Mouse (Mus musculus) limb, embryonic 12.5 days (tissue): Measurements from ENCODE around the gene Igfbp4. TPM values are rescaled to one million over a fixed set of nuclear protein-coding genes. Genes with fewer than 3 reads are reported as not detected.
A peak's percentile ranks its signal among the peaks of the same experiment; 100 is the strongest.

ENCODE experiments used
- ATAC-seq: fragments of 200-750 bp; cut with Nextera tagmentation; 2 replicates; pipeline ENCODE4 v1.8.0; 2017; ENCODE audit warnings: low read depth, moderate TSS enrichment; ENCODE audit not compliant: insufficient number of reproducible peaks, insufficient read depth, low FRiP score, low TSS enrichment
- H3K27ac ChIP-seq: fragments of 300-500 bp; sonication (generic); 2 replicates; pipeline ENCODE4 v1.5.1; 2016; ENCODE audit warnings: mild to moderate bottlenecking, moderate library complexity
- H3K27me3 ChIP-seq: fragments of 300-500 bp; sonication (generic); 2 replicates; pipeline ENCODE4 v1.6.1; 2016; ENCODE audit warnings: mild to moderate bottlenecking, moderate library complexity
- H3K36me3 ChIP-seq: fragments of 300-500 bp; sonication (generic); 2 replicates; pipeline ENCODE4 v1.6.1; 2016; ENCODE audit warnings: mild to moderate bottlenecking, moderate library complexity
- H3K4me1 ChIP-seq: fragments of 300-500 bp; sonication (generic); replicated peaks from 2 replicates; pipeline ENCODE4 v1.6.1; 2016
- H3K4me2 ChIP-seq: fragments of 300-500 bp; sonication (generic); 2 replicates; pipeline ENCODE4 v1.6.1; 2016; ENCODE audit warnings: mild to moderate bottlenecking, moderate library complexity
- H3K4me3 ChIP-seq: fragments of 300-500 bp; sonication (generic); replicated peaks from 2 replicates; pipeline ENCODE4 v1.5.1; 2016; ENCODE audit warnings: mild to moderate bottlenecking
- H3K9ac ChIP-seq: fragments of 300-500 bp; sonication (generic); replicated peaks from 2 replicates; pipeline ENCODE4 v1.6.1; 2016; ENCODE audit warnings: mild to moderate bottlenecking, moderate library complexity
- H3K9me3 ChIP-seq: fragments of 300-500 bp; sonication (generic); 2 replicates; pipeline ENCODE4 v1.6.1; 2016; ENCODE audit warnings: mild to moderate bottlenecking, moderate library complexity
- WGBS: fragments of 180-500 bp; shearing (Covaris S2); methylation state at CpG from one replicate; pipeline ENCODE4 v1.1.7; 2016; 5-methylcytosine and 5-hydroxymethylcytosine counted together
- polyA plus RNA-seq: library from polyadenylated mRNA; unstranded; fragments of >200 nt; fragmentation: Nextera tagmentation; extraction: Ambion mirVana; gene quantifications from 2 replicates; pipeline ENCODE4 v1.2.1, GENCODE M21; 2016

The Igfbp4 gene
- polyA plus RNA-seq, 1 experiment from 2014 or later, result 1,115 TPM

DNA sequence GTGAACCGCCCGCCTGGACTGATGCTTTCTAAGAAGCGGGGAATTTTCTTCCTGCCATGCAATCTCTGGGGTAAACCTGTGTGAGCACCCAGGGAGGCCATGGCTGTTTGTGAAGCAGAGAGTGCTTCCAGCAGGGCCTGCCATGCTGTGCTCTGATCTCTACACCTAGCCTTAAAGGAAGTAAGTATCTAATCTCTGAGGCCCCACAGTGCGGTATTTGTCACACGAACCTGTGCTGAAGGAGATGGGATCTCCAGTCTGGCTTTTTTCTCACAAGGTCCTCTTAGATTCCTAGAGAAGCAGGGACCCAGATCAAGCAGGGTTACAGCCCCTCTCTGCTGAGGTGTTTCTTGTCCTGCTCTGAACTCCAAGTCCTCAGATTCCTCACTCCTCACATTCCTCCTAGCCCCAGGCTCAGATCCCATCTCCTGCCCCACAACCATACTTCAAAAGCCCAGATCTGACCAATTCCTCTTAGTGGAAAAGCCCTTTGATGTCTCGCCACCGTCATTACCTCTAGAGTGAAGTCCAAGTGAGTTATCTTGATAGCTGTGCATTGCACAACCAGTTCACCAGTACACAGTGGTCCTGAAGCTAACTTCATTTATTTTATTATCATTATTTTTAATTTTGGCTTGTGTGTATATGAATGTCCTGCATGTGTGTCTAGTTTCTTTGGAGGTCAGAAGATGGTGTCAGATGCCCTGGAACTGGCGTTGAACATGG, 22.5 kb downstream of the Igfbp4 start:
- Histone ChIP-seq H3K4me2 (no peak overlapping the region), H3K27ac (peak overlapping the region; percentile 54), H3K9ac (no peak overlapping the region), H3K4me3 (no peak overlapping the region), H3K9me3 (peaks cover 6% of the 10 kb centered on the region; the same call in 1 of the 2 replicates), H3K4me1 (peaks cover 36% of the 10 kb centered on the region), H3K27me3 (no peaks in the 10 kb centered on the region), H3K36me3 (no peaks in the 10 kb centered on the region)
- 23% methylated on average over 8 of the region's 8 CpGs for WGBS
- ATAC-seq, result no peak

DNA sequence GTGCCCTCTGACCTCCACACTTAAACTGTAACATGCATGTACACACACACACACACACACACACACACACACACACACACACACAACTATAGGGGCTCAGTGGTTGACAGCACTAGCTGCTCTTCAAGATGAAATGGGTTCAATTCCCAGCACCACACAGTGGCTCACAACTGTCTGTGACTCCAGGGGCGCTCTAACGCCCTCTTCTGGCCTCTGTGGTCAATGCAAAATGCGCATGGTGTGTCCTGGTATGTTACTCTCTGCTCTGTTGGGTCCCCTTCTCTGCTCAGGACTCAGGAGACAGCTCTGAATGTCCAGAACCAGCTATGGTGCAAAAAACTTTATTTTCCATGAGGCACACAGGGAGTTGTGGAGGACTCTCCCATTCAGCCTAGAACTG, 24.3 kb downstream of the Igfbp4 start:
- Histone ChIP-seq H3K9me3 (no peaks in the 10 kb centered on the region), H3K4me2 (no peak overlapping the region), H3K9ac (no peak overlapping the region), H3K4me3 (no peak overlapping the region), H3K4me1 (peaks cover 41% of the 10 kb centered on the region), H3K27me3 (no peaks in the 10 kb centered on the region), H3K27ac (peak overlapping the region; percentile 58), H3K36me3 (no peaks in the 10 kb centered on the region)
- ATAC-seq, result no peak
- 82% methylated on average over 3 of the region's 3 CpGs for WGBS

DNA sequence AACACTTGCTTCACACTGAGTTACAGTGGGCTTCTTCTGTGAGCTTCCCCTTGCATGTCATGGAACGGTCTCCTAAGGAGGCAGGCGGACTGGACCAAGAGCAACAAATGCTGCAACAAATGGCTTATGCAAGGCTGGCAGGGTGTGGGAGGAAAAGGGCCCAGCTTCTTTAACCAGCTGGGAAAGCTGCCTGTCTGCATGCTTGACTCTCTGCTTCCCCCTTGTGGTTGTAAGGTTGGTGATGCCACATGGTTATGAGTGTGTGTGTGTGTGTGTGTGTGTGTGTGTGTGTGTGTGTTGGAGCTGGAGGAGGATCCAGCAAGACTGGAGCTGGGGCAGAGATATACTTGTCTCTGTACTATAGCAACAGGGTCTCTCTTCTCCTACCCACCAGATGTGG, 24.9 kb downstream of the Igfbp4 start:
- no peaks in the 10 kb centered on the region for H3K9me3 ChIP-seq
- no peak overlapping the region for H3K4me3 ChIP-seq
- H3K4me2 ChIP-seq, result no peak overlapping the region
- peaks cover 41% of the 10 kb centered on the region for H3K4me1 ChIP-seq
- ATAC-seq, result no peak
- WGBS, result 15% methylated on average over 2 of the region's 2 CpGs
- no peaks in the 10 kb centered on the region for H3K27me3 ChIP-seq
- no peaks in the 10 kb centered on the region for H3K36me3 ChIP-seq
- no peak overlapping the region for H3K9ac ChIP-seq
- H3K27ac ChIP-seq, result peak overlapping the region; percentile 58

DNA sequence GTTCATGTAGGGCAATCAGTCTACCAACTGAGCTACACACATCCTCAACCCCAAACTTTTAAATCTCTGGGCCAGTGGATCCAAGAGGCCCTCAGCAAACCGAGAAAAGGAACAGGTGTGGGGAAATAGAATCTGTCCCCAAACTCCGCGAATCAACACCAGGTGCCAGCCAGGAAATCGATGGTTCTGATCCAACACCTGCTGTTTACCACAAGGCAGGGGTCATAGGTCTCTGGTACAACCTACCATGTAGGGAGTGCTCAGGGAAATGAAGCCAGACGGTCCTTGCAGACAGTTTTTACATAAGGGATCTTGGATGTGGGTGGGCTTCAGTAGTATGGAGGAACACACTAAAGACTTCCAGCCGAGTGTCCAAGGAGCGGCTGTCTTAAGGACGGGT, 26.5 kb downstream of the Igfbp4 start:
- Histone ChIP-seq H3K27me3 (no peaks in the 10 kb centered on the region), H3K27ac (0 out of 2 replicates have a peak overlapping the region, but pooled peaks have one; percentile 35), H3K4me1 (peaks cover 57% of the 10 kb centered on the region), H3K4me2 (no peak overlapping the region), H3K36me3 (no peaks in the 10 kb centered on the region), H3K9ac (no peak overlapping the region), H3K4me3 (no peak overlapping the region), H3K9me3 (no peaks in the 10 kb centered on the region)
- ATAC-seq, result no peak
- WGBS, result 64% methylated on average over 8 of the region's 8 CpGs

DNA sequence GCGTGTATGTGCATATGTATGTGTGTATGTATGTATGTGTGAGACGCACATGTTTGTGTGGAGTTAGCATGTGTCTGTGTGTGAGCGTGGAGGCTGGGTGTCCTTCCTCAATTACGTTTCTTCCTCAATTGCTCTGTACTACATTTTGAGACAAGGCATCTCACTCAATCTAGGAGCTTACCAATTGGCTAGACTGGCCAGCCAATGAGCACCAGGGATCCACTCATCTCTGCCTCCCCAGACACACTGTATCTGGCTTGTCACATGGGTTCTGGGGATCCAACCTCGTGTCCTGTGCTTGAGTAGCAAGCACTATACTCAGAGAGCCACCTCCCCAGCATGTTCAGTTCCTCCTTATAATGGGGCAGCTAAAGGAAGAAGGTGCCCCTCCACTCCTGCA, 27.4 kb downstream of the Igfbp4 start:
- H3K36me3 ChIP-seq, result no peaks in the 10 kb centered on the region
- no peak for ATAC-seq
- peaks cover 57% of the 10 kb centered on the region for H3K4me1 ChIP-seq
- H3K4me2 ChIP-seq, result no peak overlapping the region
- no peak overlapping the region for H3K4me3 ChIP-seq
- H3K9ac ChIP-seq, result no peak overlapping the region
- no peaks in the 10 kb centered on the region for H3K9me3 ChIP-seq
- WGBS, result 92% methylated on average over 5 of the region's 5 CpGs
- H3K27ac ChIP-seq, result peak overlapping the region; percentile 50
- H3K27me3 ChIP-seq, result no peaks in the 10 kb centered on the region

DNA sequence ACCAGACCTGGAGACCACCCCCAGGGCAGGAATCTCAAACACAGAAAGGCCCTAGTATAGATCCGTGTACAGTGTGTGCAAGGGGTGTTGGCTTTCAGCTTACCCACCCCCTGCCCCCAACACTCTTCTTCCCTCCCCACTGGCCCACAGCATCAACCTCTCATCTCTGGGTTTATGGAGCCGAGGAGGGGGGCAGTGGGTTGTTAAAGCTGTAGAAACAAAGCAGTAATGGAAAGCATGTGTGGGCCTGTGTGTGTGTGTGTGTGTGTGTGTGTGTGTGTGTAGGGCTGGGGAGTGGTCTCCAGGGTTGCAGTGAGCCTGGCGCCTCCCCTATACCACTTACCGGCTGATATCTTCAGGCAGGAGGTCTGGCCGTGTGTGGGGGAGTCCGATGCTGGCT, 30.8 kb downstream of the Igfbp4 start:
- Histone ChIP-seq H3K4me1 (peaks cover 62% of the 10 kb centered on the region), H3K27me3 (no peaks in the 10 kb centered on the region), H3K4me2 (peak overlapping the region; percentile 33), H3K4me3 (0 out of 2 replicates have a peak overlapping the region, but pooled peaks have one; percentile 2), H3K9me3 (no peaks in the 10 kb centered on the region), H3K36me3 (no peaks in the 10 kb centered on the region), H3K27ac (peak overlapping the region; percentile 91), H3K9ac (peak overlapping the region; percentile 28; the same call in 1 of the 2 replicates)
- peak; percentile 94 for ATAC-seq
- WGBS, result 1% methylated on average over 6 of the region's 6 CpGs

DNA sequence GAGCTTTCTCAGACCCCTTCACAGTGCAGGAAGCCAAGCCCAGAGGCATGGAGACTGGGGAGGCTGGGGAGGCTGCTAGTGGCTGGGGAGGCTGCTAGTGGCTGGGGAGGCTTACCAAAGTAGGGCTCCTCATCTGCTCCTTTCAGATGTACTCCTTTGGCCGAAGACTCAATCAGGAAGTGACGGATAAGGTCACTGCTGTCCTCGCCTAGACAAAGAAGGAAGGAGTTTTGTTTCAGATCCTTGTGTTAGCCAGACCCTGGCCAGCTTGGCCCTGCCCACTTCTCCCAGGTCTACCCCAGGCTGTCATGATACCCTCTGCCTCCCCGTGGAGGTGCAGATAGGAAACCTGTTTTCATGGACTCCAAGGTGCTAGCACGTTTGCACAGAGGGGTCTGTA, 32.7 kb downstream of the Igfbp4 start:
- 50% methylated on average over 5 of the region's 5 CpGs for WGBS
- Histone ChIP-seq H3K27me3 (no peaks in the 10 kb centered on the region), H3K9me3 (no peaks in the 10 kb centered on the region), H3K4me3 (no peak overlapping the region), H3K4me2 (no peak overlapping the region), H3K36me3 (no peaks in the 10 kb centered on the region), H3K9ac (no peak overlapping the region), H3K27ac (peak overlapping the region; percentile 91), H3K4me1 (peaks cover 72% of the 10 kb centered on the region)
- ATAC-seq, result no peak

DNA sequence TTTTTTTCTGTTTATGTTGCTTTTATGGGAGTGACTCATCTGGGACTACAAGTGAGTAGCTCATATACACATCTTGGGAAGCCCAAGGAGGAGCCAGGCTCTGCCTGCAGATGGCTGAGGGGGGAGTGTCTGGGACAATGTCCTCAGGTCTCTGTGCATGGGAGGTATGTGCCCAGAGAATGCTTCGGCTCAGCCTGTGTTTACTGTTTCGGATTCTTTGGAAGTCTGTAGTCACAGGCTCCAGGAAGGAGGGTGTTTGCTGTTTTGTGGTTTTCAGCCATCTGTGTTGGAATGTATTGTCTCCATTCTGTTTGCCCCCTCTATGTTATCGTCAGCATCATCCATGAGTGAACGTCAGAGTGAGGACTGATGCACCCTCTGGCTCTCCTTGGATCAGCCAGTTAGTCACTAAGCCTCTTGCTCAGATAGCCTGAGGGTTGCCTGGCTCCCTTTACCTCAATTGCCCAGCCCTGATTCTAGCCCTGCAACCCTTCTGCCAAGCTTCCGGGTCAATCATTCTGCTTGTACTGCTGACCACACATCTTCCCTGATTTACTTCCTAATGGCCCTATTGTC, 35.8 kb downstream of the Igfbp4 start:
- no peak overlapping the region for H3K4me2 ChIP-seq
- 76% methylated on average over 5 of the region's 5 CpGs for WGBS
- no peaks in the 10 kb centered on the region for H3K9me3 ChIP-seq
- no peak for ATAC-seq
- peaks cover 77% of the 10 kb centered on the region for H3K4me1 ChIP-seq
- H3K9ac ChIP-seq, result no peak overlapping the region
- H3K4me3 ChIP-seq, result no peak overlapping the region
- H3K27me3 ChIP-seq, result no peaks in the 10 kb centered on the region
- H3K27ac ChIP-seq, result peak overlapping the region; percentile 9; the same call in 1 of the 2 replicates
- no peaks in the 10 kb centered on the region for H3K36me3 ChIP-seq

DNA sequence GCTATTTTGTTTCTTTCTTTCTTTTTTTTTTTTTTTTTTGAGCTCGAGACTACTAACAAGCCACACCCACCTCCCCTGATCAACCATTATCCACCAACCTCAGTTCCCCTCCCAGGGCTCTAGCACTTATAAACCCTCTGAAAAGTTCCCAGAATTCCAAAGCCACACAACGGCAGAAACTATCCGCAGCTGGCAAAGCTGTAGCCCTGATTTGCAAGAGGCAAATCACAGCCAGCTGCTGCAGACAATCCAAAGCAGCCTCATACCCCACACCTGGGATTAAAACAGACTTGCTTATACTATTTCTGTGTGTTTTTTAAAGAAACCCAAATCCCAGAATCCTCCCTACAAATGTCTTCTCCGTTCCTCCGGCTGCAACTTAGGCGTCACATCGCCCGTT, 36.8 kb downstream of the Igfbp4 start:
- Histone ChIP-seq H3K27ac (peak overlapping the region; percentile 89), H3K4me1 (peaks cover 77% of the 10 kb centered on the region)

DNA sequence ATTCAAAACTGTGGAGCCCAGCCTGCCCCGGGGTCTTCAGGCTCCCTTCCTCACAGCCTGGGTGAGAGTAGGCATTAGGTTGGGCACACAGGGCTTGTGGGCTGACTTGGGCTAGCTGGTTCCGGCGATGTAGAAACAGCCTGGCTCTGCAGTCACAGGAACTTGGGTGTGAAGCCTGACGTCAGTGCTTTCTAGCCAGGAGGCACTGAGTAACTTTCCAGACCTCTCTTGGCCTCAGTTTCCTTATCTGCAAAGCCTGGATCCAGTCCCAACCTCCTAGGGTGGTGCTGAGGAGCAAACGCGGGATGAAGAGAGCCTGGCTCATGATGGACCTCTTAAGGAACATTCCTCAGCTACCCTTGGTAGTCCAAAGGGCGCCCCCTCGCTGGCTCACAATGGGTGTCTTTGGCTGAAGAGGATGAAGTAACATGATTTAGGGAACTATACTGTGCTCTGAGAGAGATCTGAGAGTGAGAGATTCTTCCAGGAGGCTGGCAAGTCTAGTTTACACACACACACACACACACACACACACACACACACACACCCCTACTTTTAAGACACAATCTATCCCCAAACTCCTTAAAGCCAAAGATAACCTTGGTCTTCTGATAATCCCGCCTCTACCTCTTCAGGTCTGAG, 40.0 kb downstream of the Igfbp4 start:
- Histone ChIP-seq H3K4me2 (no peak overlapping the region), H3K9ac (no peak overlapping the region), H3K27me3 (no peaks in the 10 kb centered on the region), H3K36me3 (no peaks in the 10 kb centered on the region), H3K4me3 (no peak overlapping the region), H3K9me3 (no peaks in the 10 kb centered on the region), H3K27ac (peak overlapping the region; percentile 92), H3K4me1 (peaks cover 61% of the 10 kb centered on the region)
- no peak for ATAC-seq
- 85% methylated on average over 9 of the region's 9 CpGs for WGBS

More for the DNA sequence above, 36.8 kb downstream of the Igfbp4 start:
- no peak overlapping the region for H3K4me2 ChIP-seq
- no peak overlapping the region for H3K9ac ChIP-seq
- WGBS, result 57% methylated on average over 8 of the region's 8 CpGs
- ATAC-seq, result no peak
- no peak overlapping the region for H3K4me3 ChIP-seq
- no peaks in the 10 kb centered on the region for H3K9me3 ChIP-seq
- H3K27me3 ChIP-seq, result no peaks in the 10 kb centered on the region
- H3K36me3 ChIP-seq, result no peaks in the 10 kb centered on the region

DNA sequence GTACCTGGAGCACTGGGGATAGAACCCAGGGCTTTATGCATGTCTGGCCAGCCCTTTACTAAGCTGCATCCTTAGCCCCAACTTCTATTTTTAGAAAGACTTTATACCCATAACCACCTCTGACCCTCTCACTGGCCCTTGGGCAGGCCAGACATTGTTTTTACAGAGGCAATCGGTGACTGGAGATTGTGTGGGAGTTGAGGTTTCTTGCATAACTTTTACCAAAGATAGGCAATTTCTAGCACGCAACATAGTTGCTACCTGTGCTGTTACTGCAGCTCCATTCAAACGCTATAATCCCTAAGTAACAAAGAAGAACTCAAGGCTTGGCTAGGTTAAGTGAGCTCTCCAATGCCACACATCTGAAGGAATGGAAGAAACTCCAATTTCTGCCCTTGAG, 40.5 kb downstream of the Igfbp4 start:
- peak overlapping the region; percentile 92 for H3K27ac ChIP-seq
- 0 out of 2 replicates have a peak overlapping the region, but pooled peaks have one; percentile 8 for H3K4me2 ChIP-seq
- H3K4me1 ChIP-seq, result peaks cover 61% of the 10 kb centered on the region
- ATAC-seq, result no peak
- no peaks in the 10 kb centered on the region for H3K36me3 ChIP-seq
- no peak overlapping the region for H3K4me3 ChIP-seq
- no peaks in the 10 kb centered on the region for H3K9me3 ChIP-seq
- H3K9ac ChIP-seq, result no peak overlapping the region
- WGBS, result 54% methylated on average over 3 of the region's 3 CpGs
- H3K27me3 ChIP-seq, result no peaks in the 10 kb centered on the region
